Mouse (Mus musculus) right cerebral cortex, postnatal 14 days (tissue): ENCODE measurements at regions not wholly inside any gene's neighbourhood (a gene's known extent, or its start where the extent isn't known, plus 50 kb on each side); places are given as distances from the start of the nearest gene placed in this dataset.

Source experiments
- DNase-seq: peaks from one replicate; pipeline ENCODE4 v3.0.0; 2022

- no peak for DNase-seq
Observed at GRCm38 (mm10) chr3:147948041-147948592, 1042.2 kb downstream of the Adgrl2 start.

GRCm38 (mm10) chr3:147943314-147943713 lies 1047.0 kb downstream of the Adgrl2 start:
- DNase-seq, result no peak

GRCm38 (mm10) chr3:147930811-147931251 lies 1059.5 kb downstream of the Adgrl2 start:
- DNase-seq, result no peak

- DNase-seq, result no peak
Observed at GRCm38 (mm10) chr3:147920181-147920580, 1068.0 kb downstream of the Ttll7 start.

DNA sequence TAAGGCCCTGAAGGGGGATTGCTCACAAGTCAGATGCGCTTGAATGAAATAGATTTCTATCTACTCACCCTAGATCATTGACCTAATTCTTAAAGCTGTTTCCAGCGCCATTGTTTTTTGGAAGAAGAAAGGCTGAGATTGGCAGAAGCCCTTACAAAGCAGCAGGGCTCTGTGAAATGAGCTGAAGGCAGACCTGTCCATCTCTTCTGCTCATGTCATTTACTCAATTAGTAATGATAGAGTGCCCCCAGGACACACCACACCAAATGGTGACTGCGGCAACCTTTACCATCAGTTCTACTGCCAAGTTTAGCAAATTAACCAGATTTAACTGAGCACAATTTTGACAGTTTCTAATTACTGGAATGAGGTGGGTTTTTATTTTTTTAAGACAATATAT lies 1067.5 kb downstream of the Ttll7 start:
- DNase-seq, result no peak

- no peak for DNase-seq
Observed at GRCm38 (mm10) chr3:147919146-147919545, 1067.0 kb downstream of the Ttll7 start.

- DNase-seq, result no peak
Observed at GRCm38 (mm10) chr3:147896751-147897150, 1044.6 kb downstream of the Ttll7 start.

DNA sequence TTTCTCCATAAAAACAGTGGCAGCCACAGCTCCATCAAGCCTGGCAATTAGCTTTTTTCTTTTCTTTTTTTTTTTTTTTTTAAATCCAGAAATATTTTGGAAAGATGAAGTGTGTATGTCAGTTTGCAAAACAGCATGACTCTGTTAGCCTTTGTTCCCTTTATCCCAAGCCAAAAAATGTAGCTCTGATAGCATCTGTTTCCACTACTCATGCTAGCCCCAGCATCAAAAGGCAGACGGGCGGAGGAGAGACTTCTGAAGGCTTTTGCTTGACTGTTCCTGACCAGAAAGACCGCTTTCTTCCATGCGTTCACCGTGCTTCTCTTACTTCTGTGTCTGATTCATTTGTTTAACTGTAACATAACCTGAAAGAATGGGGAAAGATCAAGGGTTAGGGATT lies 1039.5 kb downstream of the Ttll7 start:
- no peak for DNase-seq

DNA sequence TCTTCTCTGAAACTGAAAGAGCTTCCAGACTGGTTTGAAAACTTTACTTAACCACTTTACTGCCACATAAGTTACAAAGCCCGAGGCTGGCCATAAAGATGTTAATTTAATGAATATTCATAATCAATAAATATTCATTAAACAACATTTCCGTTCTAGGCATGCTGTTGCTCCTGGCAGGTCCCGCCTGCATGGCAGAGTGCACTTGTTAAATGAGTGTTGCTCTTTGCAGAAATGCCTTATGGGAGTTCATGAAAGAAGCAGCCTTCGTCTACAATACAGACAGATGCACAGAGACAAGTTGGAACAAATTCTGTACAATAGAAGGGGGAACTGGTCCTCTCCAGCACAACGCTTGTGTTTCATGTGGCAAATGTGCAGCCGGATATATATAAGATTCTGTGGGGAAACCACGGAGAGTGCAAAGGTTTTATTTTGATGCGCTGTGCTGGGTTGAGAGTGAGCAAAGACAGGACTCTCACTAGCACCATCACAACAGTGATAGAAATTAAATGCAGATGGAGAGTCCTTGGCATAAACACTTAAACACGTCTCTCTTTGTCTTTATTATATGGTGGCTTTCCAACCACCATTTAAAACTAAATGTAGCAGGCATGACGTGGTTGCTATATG lies 1034.2 kb downstream of the Ttll7 start:
- DNase-seq, result no peak

- DNase-seq, result no peak
Observed at GRCm38 (mm10) chr3:147882936-147883645, 1030.9 kb downstream of the Ttll7 start.

DNA sequence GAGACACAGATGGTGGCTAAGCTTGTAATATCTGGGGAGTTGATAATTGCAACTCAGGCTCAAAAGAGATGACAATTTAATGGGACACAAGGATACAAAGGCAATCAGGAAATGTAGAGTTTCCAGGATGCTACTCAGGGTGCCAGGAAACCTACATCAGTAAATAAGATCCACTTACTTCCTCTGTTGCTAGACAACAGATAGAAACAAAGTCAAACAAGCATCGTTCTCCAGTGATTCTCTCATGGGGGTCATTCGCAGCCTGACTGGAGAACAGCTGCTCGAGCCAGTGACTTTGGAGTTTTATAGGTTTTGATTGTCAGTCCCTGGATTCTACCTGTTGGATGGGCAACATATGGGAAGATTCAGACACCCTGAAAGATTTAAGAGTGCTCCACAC lies 1026.5 kb downstream of the Ttll7 start:
- no peak for DNase-seq

DNA sequence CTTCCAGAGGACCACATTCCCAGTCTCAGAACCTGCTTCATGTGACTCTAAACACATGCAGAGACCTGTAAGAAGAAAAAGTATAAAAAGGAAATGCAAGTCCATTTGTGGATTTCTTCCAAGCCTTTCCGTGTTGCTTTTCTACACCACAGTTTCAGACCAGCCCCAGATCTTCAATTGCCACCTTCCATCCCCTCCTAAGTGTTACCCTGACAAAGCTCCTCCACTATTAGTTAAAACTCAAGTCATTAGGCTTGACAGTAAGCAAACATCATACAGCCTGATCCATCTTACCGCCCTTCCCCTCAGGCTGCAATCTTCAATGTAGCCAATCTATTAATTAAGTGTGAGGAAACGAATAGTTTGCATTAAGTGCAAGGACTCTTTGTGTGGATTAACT lies 1016.1 kb downstream of the Ttll7 start:
- DNase-seq, result no peak

DNA sequence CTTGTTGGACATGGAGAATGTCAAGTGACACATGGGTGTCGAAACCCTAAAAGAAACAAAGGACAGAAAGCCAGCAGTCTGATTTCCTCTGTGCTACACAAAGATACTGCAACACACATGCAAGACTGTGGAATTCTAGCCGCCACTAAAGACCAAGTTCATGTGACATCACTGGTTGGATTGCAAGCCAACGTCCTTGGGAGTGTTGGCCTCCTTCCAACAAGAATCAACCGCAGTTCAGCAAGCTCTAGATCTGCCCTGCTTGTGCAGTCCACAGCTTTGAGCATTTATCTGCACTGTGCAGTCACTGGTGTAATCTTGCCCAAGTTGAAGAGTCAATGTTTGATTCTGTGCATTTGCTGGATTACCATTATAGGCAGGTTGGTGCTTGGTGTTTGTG lies 1001.2 kb downstream of the Ttll7 start:
- DNase-seq, result no peak

GRCm38 (mm10) chr3:147852830-147853229 lies 1000.7 kb downstream of the Ttll7 start:
- no peak for DNase-seq

- no peak for DNase-seq
Observed at GRCm38 (mm10) chr3:147841357-147841756, 989.2 kb downstream of the Ttll7 start.

DNA sequence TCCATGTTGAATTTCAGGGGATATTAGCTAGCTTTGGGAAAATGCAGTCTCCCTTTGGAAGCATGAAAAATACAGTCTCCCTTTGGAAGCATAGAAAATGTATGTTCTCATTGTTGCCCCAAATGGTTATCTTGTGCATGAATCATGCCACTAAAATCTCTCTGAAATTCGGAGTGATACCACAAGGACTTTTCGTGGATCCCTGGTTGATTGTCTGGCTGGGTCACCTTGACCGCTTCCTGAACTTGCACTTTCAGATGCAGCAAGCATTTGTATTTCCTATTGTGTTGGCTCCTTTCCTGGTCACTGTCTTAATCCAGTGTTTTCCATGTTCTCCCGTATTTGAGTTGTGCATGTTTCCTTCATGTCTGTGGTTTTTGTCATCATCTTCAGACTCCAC lies 986.6 kb downstream of the Ttll7 start:
- DNase-seq, result no peak

DNA sequence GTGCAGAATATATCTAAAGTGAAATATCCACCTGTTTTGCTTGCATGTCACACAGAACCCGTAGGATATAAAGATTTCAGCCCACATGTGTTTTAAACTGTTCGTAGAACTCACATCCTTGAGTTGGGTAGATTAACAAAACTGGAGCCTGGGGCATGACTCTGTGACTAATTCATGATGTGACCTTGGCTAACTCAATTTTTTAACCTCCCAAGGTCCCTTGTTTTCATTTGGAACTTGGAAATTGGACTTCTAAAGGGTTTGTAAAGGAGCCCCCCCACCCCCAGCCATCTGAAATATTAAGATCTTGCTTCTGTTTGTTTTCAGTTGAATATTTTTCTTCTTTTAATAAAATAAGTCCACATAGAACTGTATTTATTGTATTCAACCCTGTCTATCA lies 983.5 kb downstream of the Ttll7 start:
- no peak for DNase-seq

- no peak for DNase-seq
Observed at GRCm38 (mm10) chr3:147825337-147825736, 973.2 kb downstream of the Ttll7 start.

DNA sequence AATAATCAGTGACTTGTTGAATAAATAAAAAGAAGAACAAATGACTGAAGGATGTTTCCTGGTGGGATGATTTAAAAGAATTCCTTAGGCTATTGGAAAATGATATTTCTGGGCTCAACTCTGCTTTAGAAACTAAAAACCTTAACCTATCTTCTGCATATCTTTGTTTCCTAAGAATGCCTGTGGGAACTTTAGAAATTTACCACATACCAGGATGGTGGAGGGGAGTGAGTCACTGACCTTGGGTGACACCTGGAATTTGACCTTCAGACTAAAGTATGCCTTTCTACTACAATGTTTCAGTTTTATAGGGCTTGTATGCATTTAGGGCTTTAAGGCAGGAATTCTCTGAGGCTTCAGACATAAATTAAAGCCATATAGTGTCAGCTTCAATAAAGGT lies 972.3 kb downstream of the Ttll7 start:
- no peak for DNase-seq

DNA sequence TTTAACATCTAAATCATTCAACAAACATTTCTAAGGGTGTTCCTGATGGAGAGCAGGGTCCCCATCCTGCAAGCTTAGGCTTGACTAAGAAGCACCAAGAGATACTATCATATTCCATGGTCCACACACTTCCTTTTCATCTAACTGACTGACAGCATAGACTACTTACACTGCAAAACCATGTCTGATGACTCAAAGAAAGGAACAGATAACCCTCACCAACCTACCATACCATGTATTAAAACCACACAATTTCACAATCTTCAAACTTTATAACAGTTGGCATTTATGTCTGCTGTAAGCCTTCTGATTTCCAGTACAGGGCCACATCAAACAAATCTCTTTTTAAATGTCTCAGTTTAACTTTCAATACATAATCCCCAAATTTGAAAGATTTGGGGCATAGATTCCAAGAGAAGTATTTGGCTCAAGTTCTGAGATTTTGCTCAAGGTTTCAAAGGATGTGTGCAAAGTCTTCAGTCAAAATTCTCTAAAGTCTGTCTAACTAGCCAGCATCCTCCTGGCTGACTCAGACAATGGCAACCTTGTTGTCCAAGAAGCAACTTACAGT lies 962.0 kb downstream of the Ttll7 start:
- DNase-seq, result no peak

DNA sequence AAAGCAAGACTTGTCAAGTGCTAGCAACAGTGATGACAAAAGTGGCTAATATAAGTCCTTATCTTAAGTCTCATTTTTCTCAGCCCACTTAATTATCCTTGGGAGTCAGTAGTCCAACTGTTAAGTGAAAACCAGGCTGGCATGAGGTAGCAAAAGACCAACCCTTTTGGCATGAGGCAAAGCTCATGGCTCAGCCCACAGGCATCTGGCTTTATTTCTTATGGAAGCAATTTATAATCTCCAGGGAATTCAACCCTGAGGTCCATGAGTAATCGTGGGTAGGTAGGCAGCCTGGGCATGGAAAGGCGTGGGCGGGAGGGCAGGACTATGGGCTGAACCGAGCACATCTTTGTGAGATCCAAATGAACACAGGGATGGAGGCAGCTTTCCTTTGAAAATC lies 950.4 kb downstream of the Ttll7 start:
- no peak for DNase-seq

- DNase-seq, result no peak
Observed at GRCm38 (mm10) chr3:147796524-147796923, 944.4 kb downstream of the Ttll7 start.

GRCm38 (mm10) chr3:147795116-147795515 lies 942.9 kb downstream of the Ttll7 start:
- DNase-seq, result no peak

DNA sequence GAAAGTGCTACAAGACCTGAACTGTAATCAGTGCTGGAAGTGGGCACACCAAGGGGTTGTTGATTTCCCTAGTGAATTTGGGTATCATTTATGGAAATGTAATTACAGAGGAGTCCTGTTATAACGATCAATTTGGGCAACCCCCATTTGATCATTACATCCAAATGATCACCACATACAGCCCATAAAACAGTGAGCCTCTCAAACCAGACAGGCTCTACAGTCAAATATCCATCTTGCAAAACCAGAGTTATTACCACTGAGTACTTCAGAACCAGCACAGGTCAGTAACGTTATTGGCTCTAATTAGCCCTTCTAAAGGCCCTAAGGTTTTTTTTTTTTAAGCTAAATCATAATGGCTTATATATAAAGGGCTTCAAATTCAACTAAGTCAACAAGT lies 934.4 kb downstream of the Ttll7 start:
- no peak for DNase-seq
